Mouse (Mus musculus) testis, adult 2 months (tissue): ENCODE results near the gene Nup153. TPM values are rescaled to one million over a fixed set of nuclear protein-coding genes. Genes with fewer than 3 reads are reported as not detected.

Experiments
- H3K27ac ChIP-seq: fragments of 200-500 bp; 2 replicates; pipeline ENCODE4 v1.5.1; 2012; ENCODE audit warnings: low read depth, low read length; ENCODE audit not compliant: control insufficient read depth, insufficient read depth
- H3K27me3 ChIP-seq: fragments of 200-500 bp; 2 replicates; pipeline ENCODE4 v1.6.1; 2012; ENCODE audit warnings: mild to moderate bottlenecking, low read length, moderate library complexity; ENCODE audit not compliant: control insufficient read depth, insufficient read depth
- H3K36me3 ChIP-seq: fragments of 200-500 bp; 2 replicates; pipeline ENCODE4 v1.6.1; 2012; ENCODE audit warnings: mild to moderate bottlenecking, low read length; ENCODE audit not compliant: control insufficient read depth, insufficient read depth
- H3K4me1 ChIP-seq: fragments of 200-500 bp; 2 replicates; pipeline ENCODE4 v1.6.1; 2012; ENCODE audit warnings: low read length; ENCODE audit not compliant: control insufficient read depth, insufficient read depth
- H3K4me3 ChIP-seq: fragments of 200-500 bp; 2 replicates; pipeline ENCODE4 v1.5.1; 2012; ENCODE audit warnings: low read depth, mild to moderate bottlenecking, low read length, moderate library complexity, mixed read lengths; ENCODE audit not compliant: control insufficient read depth
- CTCF ChIP-seq: fragments of 200-500 bp; IDR thresholded peaks from 2 replicates; pipeline ENCODE4 v1.5.1; 2012; ENCODE audit warnings: low read depth, mild to moderate bottlenecking, inconsistent platforms, low read length, moderate library complexity; ENCODE audit not compliant: control insufficient read depth, insufficient read depth, insufficient replicate concordance
- POLR2A ChIP-seq: fragments of 200-500 bp; IDR thresholded peaks from 2 replicates; pipeline ENCODE4 v1.6.1; 2012; ENCODE audit warnings: low read depth, mild to moderate bottlenecking, inconsistent platforms, low read length, moderate library complexity; ENCODE audit not compliant: control insufficient read depth
- polyA plus RNA-seq: library from polyadenylated mRNA; depleted of rRNA; stranded (reverse); fragments of >200 nt; gene quantifications from 2 replicates; pipeline ENCODE4 v1.2.3, GENCODE M21; 2012

Gene Nup153
- polyA plus RNA-seq, 1 experiment, result 272 TPM

GRCm38 (mm10) chr13:46718893-46719400 is 8.8 kb downstream of the Nup153 start:
- Histone ChIP-seq H3K27me3 (no peaks in the 10 kb centered on the region), H3K4me3 (no peak overlapping the region), H3K36me3 (0 out of 2 replicates have a peak, but pooled peaks cover 2% of the 10 kb centered on the region), H3K27ac (no peak overlapping the region), H3K4me1 (no peaks in the 10 kb centered on the region)
- TF ChIP-seq POLR2A (no peak), CTCF (no peak)

DNA sequence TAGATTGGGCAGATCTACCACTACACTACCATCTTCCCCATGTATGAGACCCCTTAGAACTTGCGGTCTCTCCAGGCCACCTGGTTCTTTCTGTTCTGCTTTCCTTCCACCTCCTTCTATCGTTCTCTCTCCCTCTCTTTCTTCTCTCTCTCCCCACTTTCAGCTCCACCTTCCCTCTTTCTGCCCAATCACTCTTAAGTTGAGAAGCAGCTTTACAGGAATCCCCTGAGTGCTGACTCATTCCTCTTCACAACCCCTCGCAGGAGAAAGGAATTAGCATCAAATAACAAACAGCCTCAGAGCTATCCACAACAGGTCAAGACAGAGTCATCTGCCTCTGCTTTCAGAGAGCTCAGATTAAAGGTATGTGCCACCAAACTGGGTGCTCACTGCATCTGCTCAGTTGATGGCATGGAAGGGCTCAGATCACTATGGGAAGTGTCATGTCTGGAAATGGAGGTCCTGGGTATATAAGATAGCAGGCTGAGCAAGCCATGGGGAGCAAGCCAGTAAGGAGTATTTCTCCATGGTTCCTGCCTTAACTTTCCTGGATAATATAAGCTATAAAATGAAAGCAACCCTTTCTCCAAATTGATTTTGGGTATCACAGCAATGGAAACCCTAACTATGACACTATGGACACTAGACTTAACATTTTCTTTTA is 11.6 kb downstream of the Nup153 start:
- Histone ChIP-seq H3K4me3 (no peak overlapping the region), H3K4me1 (no peaks in the 10 kb centered on the region), H3K27ac (no peak overlapping the region), H3K36me3 (0 out of 2 replicates have a peak, but pooled peaks cover 2% of the 10 kb centered on the region), H3K27me3 (no peaks in the 10 kb centered on the region)
- TF ChIP-seq POLR2A (no peak), CTCF (no peak)

DNA sequence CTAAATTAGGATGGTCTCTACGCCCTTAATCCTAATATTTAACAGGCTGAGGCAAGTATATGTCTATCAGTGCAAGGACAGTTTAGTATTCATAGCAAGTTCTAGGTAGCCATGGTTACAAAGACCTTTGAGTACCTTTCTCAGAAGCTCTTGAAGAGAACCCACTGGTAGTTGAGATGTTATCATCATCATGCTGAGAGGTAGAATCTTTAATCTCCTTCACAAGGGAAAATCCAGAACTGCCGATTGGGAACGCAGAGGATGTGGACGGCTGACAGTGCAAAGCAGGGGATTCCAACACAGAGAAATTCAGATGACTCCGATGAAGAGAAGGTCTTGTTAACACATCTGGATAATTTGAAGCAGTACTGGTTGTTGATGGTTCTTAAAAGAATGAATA is 14.3 kb downstream of the Nup153 start:
- Histone ChIP-seq H3K27me3 (no peaks in the 10 kb centered on the region), H3K4me3 (no peak overlapping the region), H3K36me3 (0 out of 2 replicates have a peak, but pooled peaks cover 2% of the 10 kb centered on the region), H3K27ac (no peak overlapping the region), H3K4me1 (no peaks in the 10 kb centered on the region)
- TF ChIP-seq CTCF (no peak), POLR2A (no peak)

DNA sequence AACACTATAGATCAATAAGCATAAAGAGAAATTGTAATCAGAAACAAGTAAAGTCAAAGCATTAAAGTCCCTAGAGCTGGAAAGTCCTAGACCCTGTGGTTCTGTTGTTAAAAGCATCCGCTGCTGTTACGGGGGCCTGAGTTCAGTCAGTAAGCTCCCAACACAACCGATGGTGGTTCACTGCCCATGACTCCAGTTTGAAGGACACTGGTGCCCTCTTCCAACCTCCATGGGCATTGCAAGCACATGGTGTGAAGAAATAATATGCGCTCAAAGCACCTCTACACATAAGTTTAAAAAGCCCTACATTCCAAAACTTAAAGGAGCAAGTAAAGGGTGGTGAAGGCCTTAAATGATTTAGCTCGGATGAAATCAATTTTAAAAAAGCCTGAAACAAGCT is 24.6 kb downstream of the Nup153 start:
- TF ChIP-seq CTCF, result no peak
- no peak for TF ChIP-seq POLR2A
- Histone ChIP-seq H3K27ac (no peak overlapping the region), H3K4me3 (no peak overlapping the region), H3K27me3 (no peaks in the 10 kb centered on the region), H3K4me1 (no peaks in the 10 kb centered on the region), H3K36me3 (no peaks in the 10 kb centered on the region)

DNA sequence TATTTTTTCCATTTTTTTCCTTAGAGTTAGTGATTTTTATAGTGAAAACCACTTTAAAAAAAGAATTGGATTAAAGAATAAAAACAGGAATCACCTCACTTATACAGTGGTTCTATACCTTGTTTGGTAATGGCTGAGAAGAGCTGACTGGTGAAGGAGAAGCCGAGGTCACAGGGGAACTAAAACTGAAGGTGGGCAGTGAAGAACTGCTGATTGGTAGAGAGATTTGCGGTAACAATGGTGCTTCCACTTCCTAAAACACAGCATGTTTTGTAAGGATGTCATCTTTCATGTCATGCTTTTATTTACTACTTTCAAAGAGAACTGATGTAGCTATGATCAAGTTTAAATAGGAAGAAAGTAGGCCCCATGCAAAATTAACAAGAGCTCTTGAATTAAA is 26.3 kb downstream of the Nup153 start:
- H3K27ac ChIP-seq, result no peak overlapping the region
- no peaks in the 10 kb centered on the region for H3K4me1 ChIP-seq
- H3K27me3 ChIP-seq, result no peaks in the 10 kb centered on the region
- H3K4me3 ChIP-seq, result no peak overlapping the region
- H3K36me3 ChIP-seq, result no peaks in the 10 kb centered on the region; the same call in 1 of the 2 replicates
- TF ChIP-seq CTCF (no peak), POLR2A (no peak)

DNA sequence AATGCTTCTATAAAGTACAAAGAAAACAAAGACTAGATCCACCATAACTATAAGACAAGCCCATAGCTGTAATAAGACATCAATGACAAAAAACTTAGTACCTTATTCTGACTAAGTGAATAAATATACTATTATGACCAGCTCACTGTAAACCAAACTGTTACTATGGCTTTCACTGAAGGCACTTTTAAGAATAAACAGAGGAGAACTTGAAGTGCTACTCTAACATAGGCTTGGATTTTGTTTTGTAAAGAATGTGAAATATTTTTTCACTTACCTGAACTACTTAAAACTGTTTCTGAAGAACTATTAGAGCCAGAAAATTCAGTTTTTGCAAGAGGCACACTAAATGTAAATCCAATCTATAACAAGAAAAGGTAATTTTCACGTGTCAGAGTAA is 28.4 kb downstream of the Nup153 start:
- H3K27ac ChIP-seq, result no peak overlapping the region
- TF ChIP-seq POLR2A (no peak), CTCF (no peak)
- no peaks in the 10 kb centered on the region for H3K27me3 ChIP-seq
- H3K36me3 ChIP-seq, result no peaks in the 10 kb centered on the region; the same call in 1 of the 2 replicates
- H3K4me1 ChIP-seq, result no peaks in the 10 kb centered on the region
- H3K4me3 ChIP-seq, result no peak overlapping the region

DNA sequence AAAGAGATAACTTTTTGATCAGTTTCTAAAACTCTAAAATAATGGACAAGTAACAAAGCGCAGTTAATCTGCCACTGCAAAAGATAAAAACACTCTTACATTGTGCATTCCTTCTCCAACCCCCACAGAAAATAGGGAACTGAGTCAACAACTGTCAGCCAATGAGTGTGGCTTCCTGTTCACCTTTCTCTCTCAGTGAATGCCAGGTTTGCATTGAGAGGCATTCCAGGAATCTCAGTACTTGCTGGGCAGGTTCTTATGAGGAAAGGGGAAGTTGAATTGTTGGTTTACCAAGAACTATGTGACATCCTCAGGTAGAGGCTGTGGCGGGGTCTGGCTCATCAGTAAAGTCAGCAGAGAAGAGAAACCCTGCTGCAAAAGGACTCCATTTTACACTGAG is 31.0 kb downstream of the Nup153 start:
- Histone ChIP-seq H3K27ac (no peak overlapping the region), H3K4me1 (no peaks in the 10 kb centered on the region), H3K4me3 (no peak overlapping the region), H3K27me3 (no peaks in the 10 kb centered on the region), H3K36me3 (no peaks in the 10 kb centered on the region; the same call in 1 of the 2 replicates)
- TF ChIP-seq CTCF (no peak), POLR2A (no peak)
